Mouse (Mus musculus) intestine, embryonic 15.5 days (tissue): ENCODE measurements around the gene Enox2. TPM values are rescaled to one million over a fixed set of nuclear protein-coding genes. Genes with fewer than 3 reads are reported as not detected.

ENCODE experiments used
- ATAC-seq: fragments of 200-750 bp; cut with Nextera tagmentation; 2 replicates; pipeline ENCODE4 v1.8.0; 2017; ENCODE audit warnings: moderate TSS enrichment, moderate library complexity
- H3K27ac ChIP-seq: fragments of 300-500 bp; sonication (generic); 2 replicates; pipeline ENCODE4 v1.5.1; 2015; ENCODE audit warnings: mild to moderate bottlenecking, inconsistent platforms
- H3K27me3 ChIP-seq: fragments of 300-500 bp; sonication (generic); replicated peaks from 2 replicates; pipeline ENCODE4 v1.6.1; 2015; ENCODE audit warnings: inconsistent platforms
- H3K36me3 ChIP-seq: fragments of 300-500 bp; sonication (generic); 2 replicates; pipeline ENCODE4 v1.6.1; 2015; ENCODE audit warnings: inconsistent platforms
- H3K4me1 ChIP-seq: fragments of 300-500 bp; sonication (generic); replicated peaks from 2 replicates; pipeline ENCODE4 v1.6.1; 2015; ENCODE audit warnings: inconsistent platforms
- H3K4me2 ChIP-seq: fragments of 300-500 bp; sonication (generic); replicated peaks from 2 replicates; pipeline ENCODE4 v1.6.1; 2015; ENCODE audit warnings: mild to moderate bottlenecking, inconsistent platforms
- H3K4me3 ChIP-seq: fragments of 300-500 bp; sonication (generic); replicated peaks from 2 replicates; pipeline ENCODE4 v1.5.1; 2015; ENCODE audit warnings: inconsistent platforms
- H3K9ac ChIP-seq: fragments of 300-500 bp; sonication (generic); 2 replicates; pipeline ENCODE4 v1.6.1; 2015; ENCODE audit warnings: inconsistent platforms
- H3K9me3 ChIP-seq: fragments of 300-500 bp; sonication (generic); 2 replicates; pipeline ENCODE4 v1.6.1; 2016; ENCODE audit warnings: inconsistent platforms
- WGBS: fragments of 180-500 bp; shearing (Covaris S2); methylation state at CpG from one replicate; pipeline ENCODE4 v1.1.7; 2015; 5-methylcytosine and 5-hydroxymethylcytosine counted together
- polyA plus RNA-seq: library from polyadenylated mRNA; unstranded; fragments of >200 nt; fragmentation: Nextera tagmentation; extraction: Ambion mirVana; gene quantifications from 2 replicates; pipeline ENCODE4 v1.2.1, GENCODE M21; 2015

Gene Enox2
- 7.3 and 8.6 TPM in 2 replicates for polyA plus RNA-seq

DNA sequence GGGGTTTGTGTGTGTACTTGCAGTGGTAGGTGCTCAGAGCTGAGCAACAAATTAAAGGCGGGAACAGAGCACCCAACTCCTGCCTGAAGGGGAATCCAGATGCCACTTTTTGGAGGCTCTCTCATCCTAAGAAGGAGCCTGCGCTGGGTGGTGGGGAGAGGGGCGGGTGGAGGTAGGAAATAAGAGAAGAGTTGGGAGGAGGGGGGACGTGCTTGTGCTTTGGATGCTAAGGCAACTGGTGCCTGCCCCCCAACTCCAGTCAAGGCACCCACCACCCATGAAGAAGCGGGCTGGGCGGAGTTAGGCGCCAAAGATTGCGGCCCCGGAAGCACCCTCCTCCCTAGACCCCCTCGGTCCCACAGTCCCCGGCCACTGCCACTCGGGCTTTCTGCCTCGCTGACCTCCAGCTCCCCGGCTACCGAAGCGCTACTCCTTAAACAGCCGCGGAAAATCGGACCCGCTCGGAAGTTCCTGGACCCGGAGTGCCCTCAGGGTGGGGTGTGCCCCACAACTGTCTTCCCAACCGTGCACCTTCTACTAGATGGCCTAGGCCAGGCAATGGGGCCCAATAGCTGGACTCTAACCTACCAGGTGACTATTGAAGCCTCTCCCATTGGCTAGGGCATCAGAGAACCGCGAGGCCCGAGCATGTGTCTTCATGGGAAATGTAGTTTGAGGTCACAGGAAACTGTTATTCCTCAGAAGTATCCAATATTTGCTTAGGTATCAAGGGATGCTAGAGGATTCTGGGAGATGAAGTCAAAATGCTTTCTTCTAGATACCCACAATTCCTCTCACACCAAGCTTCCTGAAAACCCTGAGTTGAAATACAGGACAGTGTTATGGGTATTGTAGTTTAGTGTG lies at the start of gene Enox2:
Gene Enox2, minus strand, starts transcription at position 560 of the 864 bp plus-strand sequence.
- peak; percentile 100 for ATAC-seq
- H3K4me3 ChIP-seq: peak within 1 kb of the TSS; percentile 55
- H3K36me3 ChIP-seq: no peaks in the 10 kb centered on the region
- peak within 1 kb of the TSS; percentile 51 for H3K4me2 ChIP-seq
- WGBS: 22% methylated on average over 26 of the region's 26 CpGs
- no peaks in the 10 kb centered on the region for H3K27me3 ChIP-seq
- H3K9ac ChIP-seq: peak within 1 kb of the TSS; percentile 58
- H3K4me1 ChIP-seq: no peaks in the 10 kb centered on the region
- peak within 1 kb of the TSS; percentile 51; the same call in 1 of the 2 replicates for H3K27ac ChIP-seq
- H3K9me3 ChIP-seq: no peaks in the 10 kb centered on the region

DNA sequence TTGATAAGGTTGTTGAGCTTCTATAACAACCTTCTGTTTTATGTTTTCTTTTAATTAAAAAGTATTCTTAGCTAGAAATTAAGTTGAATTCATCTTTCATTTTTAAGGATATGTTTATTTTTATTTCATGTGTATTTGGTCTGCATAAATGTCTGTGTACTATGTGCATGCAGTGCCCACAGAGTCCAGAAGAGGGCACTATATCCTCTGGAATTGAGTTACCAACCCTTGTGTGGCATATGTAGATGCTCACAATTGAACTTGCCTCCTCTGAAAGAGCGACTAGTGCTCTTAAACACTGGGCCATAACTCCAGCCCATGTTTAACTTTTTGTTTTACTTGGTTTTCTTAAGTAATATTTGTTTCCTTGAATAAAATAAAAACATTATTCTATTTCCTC lies 21.4 kb upstream of the Enox2 start:
- Histone ChIP-seq H3K9ac (no peak overlapping the region), H3K9me3 (no peaks in the 10 kb centered on the region), H3K27me3 (no peaks in the 10 kb centered on the region), H3K27ac (no peak overlapping the region), H3K4me2 (no peak overlapping the region), H3K36me3 (no peaks in the 10 kb centered on the region), H3K4me1 (no peaks in the 10 kb centered on the region), H3K4me3 (no peak overlapping the region)
- WGBS: 39% methylated on average over 1 of the region's 1 CpGs
- no peak for ATAC-seq

DNA sequence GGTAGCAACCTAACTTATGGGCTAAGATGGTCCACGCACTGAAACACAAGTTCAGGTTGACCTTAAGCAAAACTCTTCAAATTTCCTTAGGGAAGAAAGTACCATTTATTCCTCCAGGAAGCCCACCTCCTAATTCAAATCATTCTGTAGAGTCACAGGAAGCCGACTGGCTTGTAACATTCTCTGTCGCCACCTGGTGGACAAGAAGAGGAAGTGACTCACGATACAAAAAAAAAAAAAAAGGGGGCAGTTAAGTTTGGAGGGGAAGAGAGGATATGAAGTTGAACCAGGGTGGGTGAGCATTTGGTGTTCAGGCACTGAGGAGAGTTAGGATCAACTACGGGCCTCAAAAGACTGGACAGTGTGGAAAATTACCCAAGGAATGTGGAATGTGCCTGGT lies 18.6 kb upstream of the Enox2 start:
- ATAC-seq: no peak
- Histone ChIP-seq H3K27ac (no peak overlapping the region), H3K4me1 (no peaks in the 10 kb centered on the region), H3K27me3 (no peaks in the 10 kb centered on the region), H3K4me2 (no peak overlapping the region), H3K9ac (no peak overlapping the region), H3K9me3 (no peaks in the 10 kb centered on the region), H3K36me3 (no peaks in the 10 kb centered on the region), H3K4me3 (no peak overlapping the region)
- WGBS: 13% methylated on average over 5 of the region's 5 CpGs

DNA sequence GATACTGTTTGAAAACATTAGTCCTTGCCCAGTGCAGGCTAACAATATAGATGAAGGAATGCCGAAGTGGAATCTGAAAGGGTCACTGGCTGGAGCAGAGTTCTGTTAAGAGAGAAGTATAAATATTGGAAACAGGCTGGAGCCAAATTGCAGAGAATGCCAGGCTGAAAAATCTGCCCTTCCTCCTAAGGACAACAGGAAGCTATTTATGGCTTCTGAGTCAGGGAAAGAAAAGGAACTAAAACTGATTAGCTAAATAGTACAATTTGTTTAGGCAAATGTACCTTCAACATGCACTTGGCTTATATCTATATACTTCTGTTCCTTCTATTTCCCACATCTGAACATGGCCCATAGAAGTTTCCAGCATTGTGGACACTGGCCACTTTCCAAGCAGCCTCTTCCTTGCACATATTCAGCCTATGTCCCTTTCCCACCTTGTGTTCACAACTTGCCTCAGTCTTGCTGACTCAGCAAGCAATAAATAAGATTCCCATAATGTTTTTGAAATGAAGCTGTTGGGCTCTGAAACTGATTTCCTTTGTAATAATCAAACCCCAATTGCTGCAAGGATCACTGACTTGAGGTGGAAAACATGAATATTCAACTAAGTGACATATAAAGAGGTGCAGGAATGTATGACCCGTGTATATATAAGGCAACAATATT lies 8.0 kb downstream of the Enox2 start:
- no peaks in the 10 kb centered on the region for H3K36me3 ChIP-seq
- no peaks in the 10 kb centered on the region for H3K27me3 ChIP-seq
- ATAC-seq: no peak
- no peak overlapping the region for H3K4me2 ChIP-seq
- H3K27ac ChIP-seq: no peak overlapping the region
- no peaks in the 10 kb centered on the region for H3K9me3 ChIP-seq
- no peak overlapping the region for H3K4me3 ChIP-seq
- WGBS: 60% methylated on average over 2 of the region's 2 CpGs
- H3K4me1 ChIP-seq: no peaks in the 10 kb centered on the region
- no peak overlapping the region for H3K9ac ChIP-seq

DNA sequence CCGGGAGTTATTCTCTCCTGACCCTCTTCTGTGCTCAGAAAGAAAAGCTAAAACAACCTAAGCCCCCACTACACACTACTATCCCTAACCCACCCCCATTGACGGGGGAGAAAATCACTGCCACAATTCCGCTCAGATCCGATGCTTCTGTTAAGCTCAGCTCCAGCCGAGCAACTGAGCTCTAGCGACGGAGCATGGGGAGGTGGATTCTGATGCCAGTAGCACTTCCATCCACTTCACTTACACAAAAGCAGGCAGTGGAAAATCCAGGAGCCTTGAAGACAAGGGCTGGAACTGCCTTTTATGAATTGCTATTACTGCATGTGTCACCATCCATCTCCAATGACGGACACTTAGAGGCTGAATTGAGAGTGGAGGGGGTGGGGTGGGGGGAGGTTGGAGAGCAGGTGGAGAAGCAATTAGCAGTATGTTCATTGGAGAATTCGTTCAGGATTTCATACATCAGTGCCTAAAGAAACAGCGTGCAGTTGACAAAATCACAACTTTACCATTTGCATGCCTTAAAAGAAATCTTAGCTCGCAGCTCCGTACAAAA lies 14.5 kb downstream of the Enox2 start:
- Histone ChIP-seq H3K4me2 (no peak overlapping the region), H3K9ac (no peak overlapping the region), H3K4me3 (no peak overlapping the region), H3K27ac (no peak overlapping the region), H3K4me1 (no peaks in the 10 kb centered on the region), H3K9me3 (no peaks in the 10 kb centered on the region), H3K36me3 (no peaks in the 10 kb centered on the region), H3K27me3 (no peaks in the 10 kb centered on the region; the same call in 1 of the 2 replicates)
- 68% methylated on average over 12 of the region's 12 CpGs for WGBS
- ATAC-seq: no peak

DNA sequence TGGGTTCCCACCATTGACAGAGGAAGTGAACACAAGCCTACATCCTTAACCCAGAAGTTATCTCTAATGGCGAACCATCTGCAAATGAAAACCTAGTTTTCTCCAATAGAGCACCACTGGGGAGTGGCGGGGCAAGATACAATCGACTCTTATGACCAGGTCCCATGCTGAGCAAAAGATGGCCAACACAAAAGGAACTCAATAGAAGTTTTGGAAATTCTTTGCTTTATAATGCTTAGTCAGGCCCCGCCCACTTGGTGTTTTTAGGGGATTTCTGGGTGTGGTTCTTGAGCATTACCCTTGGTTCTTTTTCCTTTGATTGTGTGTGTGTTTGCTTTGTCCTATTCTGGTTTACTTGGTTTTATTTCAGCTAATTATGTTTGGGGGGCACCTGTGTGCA lies 37.2 kb downstream of the Enox2 start:
- H3K4me1 ChIP-seq: no peaks in the 10 kb centered on the region
- no peak overlapping the region for H3K9ac ChIP-seq
- H3K27me3 ChIP-seq: no peaks in the 10 kb centered on the region
- no peak overlapping the region for H3K27ac ChIP-seq
- 91% methylated on average over 4 of the region's 4 CpGs for WGBS
- H3K36me3 ChIP-seq: no peaks in the 10 kb centered on the region
- no peak for ATAC-seq
- no peak overlapping the region for H3K4me3 ChIP-seq
- H3K9me3 ChIP-seq: no peaks in the 10 kb centered on the region
- no peak overlapping the region for H3K4me2 ChIP-seq

DNA sequence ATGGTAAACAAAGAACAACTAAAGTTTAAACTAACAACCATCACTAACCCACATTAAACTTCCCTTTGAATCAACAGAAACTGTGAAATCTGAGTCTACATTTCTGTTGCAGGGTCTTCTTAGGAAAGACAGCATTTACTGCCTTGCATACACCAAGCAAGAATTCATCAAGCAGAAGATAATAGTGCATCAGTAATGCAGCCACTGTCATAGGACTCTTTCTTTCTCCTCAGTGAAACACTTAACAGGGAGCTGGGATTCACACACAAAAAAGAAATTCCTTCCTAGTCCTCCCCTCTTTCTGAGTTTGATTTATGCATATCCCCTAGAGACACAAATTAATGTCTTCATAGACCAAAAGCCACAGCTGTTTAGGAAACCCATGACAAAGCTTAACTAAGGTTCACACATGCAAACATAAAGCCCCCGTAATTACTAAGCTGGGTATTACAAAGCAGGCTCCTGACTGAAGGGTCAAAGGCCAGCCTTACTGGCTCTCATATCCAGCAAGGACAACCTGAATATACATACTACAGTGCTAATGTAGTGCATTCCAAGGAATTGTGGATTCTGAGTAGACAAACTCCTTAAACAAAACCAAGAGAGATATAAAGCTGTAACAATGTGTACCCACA lies 62.1 kb downstream of the Enox2 start:
- Histone ChIP-seq H3K36me3 (no peaks in the 10 kb centered on the region), H3K4me2 (no peak overlapping the region), H3K27ac (no peak overlapping the region), H3K9me3 (no peaks in the 10 kb centered on the region), H3K4me3 (no peak overlapping the region), H3K27me3 (no peaks in the 10 kb centered on the region), H3K9ac (no peak overlapping the region), H3K4me1 (no peaks in the 10 kb centered on the region)
- ATAC-seq: no peak
- 40% methylated on average over 1 of the region's 1 CpGs for WGBS

DNA sequence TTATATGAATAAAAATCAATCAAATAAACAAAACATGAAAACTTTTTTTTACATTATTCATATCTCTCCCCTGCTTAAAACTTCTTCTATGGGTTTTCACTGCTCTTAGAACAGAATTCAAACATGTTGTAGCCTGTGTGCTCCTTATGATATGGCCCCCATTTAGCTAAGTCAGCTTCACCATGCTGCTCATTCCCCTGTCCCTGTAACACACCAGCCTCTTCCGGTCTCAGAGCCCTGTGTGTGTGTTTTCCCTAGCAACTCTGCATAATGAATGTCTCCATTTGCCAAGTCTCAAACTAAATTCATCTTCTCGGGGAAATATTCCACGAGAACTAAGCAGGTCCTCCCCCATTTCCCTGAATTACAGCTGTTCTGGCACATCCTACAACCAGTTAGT lies 71.6 kb downstream of the Enox2 start:
- Histone ChIP-seq H3K4me1 (no peaks in the 10 kb centered on the region), H3K9me3 (no peaks in the 10 kb centered on the region), H3K4me2 (no peak overlapping the region), H3K27me3 (no peaks in the 10 kb centered on the region), H3K9ac (no peak overlapping the region), H3K4me3 (no peak overlapping the region), H3K36me3 (no peaks in the 10 kb centered on the region), H3K27ac (no peak overlapping the region)
- WGBS: 72% methylated on average over 3 of the region's 3 CpGs
- ATAC-seq: no peak

DNA sequence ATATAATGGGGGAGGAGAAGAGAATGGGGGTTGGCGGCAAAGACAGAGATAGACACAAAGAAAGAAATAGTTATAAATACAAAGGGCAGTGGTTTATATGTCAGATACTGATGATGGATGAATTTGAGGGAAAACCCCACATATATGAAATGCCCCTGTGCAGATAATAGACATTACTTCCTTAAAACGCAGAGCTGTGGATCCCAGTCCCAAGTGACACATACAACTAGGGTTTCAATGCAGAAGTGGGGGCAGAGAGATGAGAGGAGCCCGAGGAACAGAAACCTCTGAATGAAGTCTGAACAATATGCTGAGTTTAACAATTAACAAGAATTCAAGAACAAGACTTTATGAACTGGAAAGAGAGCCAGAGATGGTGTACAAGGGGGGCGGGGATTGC lies 91.7 kb downstream of the Enox2 start:
- Histone ChIP-seq H3K9ac (no peak overlapping the region), H3K27me3 (no peaks in the 10 kb centered on the region), H3K4me1 (no peaks in the 10 kb centered on the region), H3K36me3 (no peaks in the 10 kb centered on the region), H3K9me3 (no peaks in the 10 kb centered on the region), H3K4me2 (no peak overlapping the region), H3K27ac (no peak overlapping the region), H3K4me3 (no peak overlapping the region)
- WGBS: 78% methylated on average over 4 of the region's 4 CpGs
- ATAC-seq: no peak

DNA sequence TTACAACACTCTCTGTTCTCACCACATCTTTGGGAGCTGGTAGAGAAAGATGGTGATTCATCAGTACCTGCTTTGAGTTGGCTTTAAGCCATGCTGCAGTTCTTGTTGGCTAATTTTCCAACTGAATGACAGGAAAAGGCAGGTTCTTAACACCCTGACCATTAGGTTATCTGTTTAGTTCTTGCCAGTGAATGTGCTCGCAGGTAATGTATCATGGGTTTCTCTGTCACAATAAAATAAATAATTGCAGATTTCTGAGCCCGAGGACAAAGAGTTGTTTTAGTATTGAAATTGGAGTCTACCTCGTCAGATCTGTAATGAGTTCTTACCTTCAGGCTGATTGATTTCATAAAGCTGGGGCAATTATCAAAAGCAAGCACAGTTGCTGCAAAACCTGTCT lies 106.9 kb downstream of the Enox2 start:
- Histone ChIP-seq H3K4me3 (no peak overlapping the region), H3K27ac (no peak overlapping the region), H3K36me3 (no peaks in the 10 kb centered on the region), H3K9me3 (no peaks in the 10 kb centered on the region), H3K27me3 (no peaks in the 10 kb centered on the region), H3K9ac (no peak overlapping the region), H3K4me2 (no peak overlapping the region), H3K4me1 (no peaks in the 10 kb centered on the region)
- no peak for ATAC-seq
- 71% methylated on average over 3 of the region's 3 CpGs for WGBS

DNA sequence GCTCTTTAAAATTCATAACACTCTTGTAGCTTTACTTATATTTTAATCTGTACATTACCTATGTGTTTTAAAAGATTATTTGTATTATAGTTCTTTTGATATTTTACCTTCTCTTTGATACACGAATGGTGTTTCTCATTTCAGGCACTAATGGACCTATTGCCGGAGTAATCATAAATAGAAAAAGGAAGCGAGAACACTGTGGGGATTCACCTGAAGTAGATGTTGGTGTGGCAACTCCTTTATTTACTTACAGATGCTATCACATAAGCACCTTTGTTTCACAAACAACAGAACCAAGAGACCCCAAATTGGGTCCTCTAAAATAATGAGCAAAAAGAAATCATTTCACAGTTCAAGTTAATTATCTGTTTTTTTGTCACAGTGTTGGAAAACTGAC lies 109.4 kb downstream of the Enox2 start:
- no peaks in the 10 kb centered on the region for H3K27me3 ChIP-seq
- no peaks in the 10 kb centered on the region for H3K36me3 ChIP-seq
- no peaks in the 10 kb centered on the region for H3K4me1 ChIP-seq
- no peak overlapping the region for H3K27ac ChIP-seq
- no peak overlapping the region for H3K4me3 ChIP-seq
- no peak overlapping the region for H3K9ac ChIP-seq
- WGBS: 87% methylated on average over 3 of the region's 3 CpGs
- H3K9me3 ChIP-seq: no peaks in the 10 kb centered on the region
- ATAC-seq: no peak
- H3K4me2 ChIP-seq: no peak overlapping the region

DNA sequence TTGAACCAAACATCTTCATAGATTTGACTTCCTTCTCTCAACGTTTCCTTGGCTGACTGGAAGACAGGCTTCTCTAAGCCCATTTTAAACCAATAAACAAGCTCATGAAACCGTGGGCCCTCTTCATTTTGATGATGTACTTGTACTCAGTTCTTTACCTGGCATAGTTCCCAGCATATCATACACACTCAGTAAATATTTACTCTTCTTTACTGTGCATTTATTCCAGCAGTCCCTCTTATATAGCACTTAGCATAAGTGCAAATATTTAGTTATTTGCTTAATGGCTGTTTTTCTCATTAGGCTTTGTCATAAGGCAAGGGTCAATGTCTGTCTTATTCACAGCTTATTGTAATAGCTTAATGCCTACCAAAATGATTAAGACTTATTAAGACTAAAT lies 133.8 kb downstream of the Enox2 start:
- Histone ChIP-seq H3K9ac (no peak overlapping the region), H3K36me3 (no peaks in the 10 kb centered on the region), H3K27ac (no peak overlapping the region), H3K4me3 (no peak overlapping the region), H3K27me3 (no peaks in the 10 kb centered on the region; the same call in 1 of the 2 replicates), H3K9me3 (no peaks in the 10 kb centered on the region), H3K4me2 (no peak overlapping the region), H3K4me1 (no peaks in the 10 kb centered on the region)
- WGBS: 32% methylated on average over 2 of the region's 2 CpGs
- no peak for ATAC-seq
